Mouse (Mus musculus) MEL (cell line): ENCODE data around the gene Osbp. TPM values are rescaled to one million over a fixed set of nuclear protein-coding genes. Genes with fewer than 3 reads are reported as not detected.

Source experiments
- DNase-seq: peaks from one replicate; pipeline ENCODE4 v3.0.0; 2011; ENCODE audit warnings: low read depth, low spot score
- H3K27ac ChIP-seq: 2 replicates; pipeline ENCODE4 v1.5.1; 2012; ENCODE audit warnings: low read depth, mild to moderate bottlenecking, control low read depth, low read length, moderate library complexity; ENCODE audit not compliant: control insufficient read depth
- H3K27me3 ChIP-seq, 2 experiments: fragments of 150-350 bp in 1 of 2; sonication (generic) in 1 of 2; 2 replicates each; pipeline ENCODE4 v1.6.1; 2012; ENCODE audit warnings: low read length in 2 of 2, mild to moderate bottlenecking in 2 of 2, improper control_type of control experiment in 1 of 2, moderate library complexity in 1 of 2; ENCODE audit not compliant: insufficient read depth in 2 of 2, control insufficient read depth in 1 of 2
- H3K36me3 ChIP-seq, 2 experiments: 2 replicates each; pipeline ENCODE4 v1.6.1; 2012 to 2014; ENCODE audit warnings: low read length in 2 of 2, improper control_type of control experiment in 1 of 2, inconsistent platforms in 1 of 2, mild to moderate bottlenecking in 1 of 2; ENCODE audit not compliant: insufficient read depth in 2 of 2, control insufficient read depth in 1 of 2
- H3K4me1 ChIP-seq, 2 experiments: fragments of 150-350 bp in 1 of 2; sonication (generic) in 1 of 2; 2 replicates each; pipeline ENCODE4 v1.6.1; 2012; ENCODE audit warnings: low read length in 2 of 2, improper control_type of control experiment in 1 of 2, mild to moderate bottlenecking in 1 of 2; ENCODE audit not compliant: insufficient read depth in 2 of 2, control insufficient read depth in 1 of 2
- H3K4me3 ChIP-seq, 2 experiments: fragments of 150-350 bp in 1 of 2; sonication (generic) in 1 of 2; 2 replicates each; pipeline ENCODE4 v1.5.1; 2012; ENCODE audit warnings: low read depth in 2 of 2, low read length in 2 of 2, mild to moderate bottlenecking in 2 of 2, moderate library complexity in 2 of 2, control low read depth in 1 of 2, improper control_type of control experiment in 1 of 2; ENCODE audit not compliant: control insufficient read depth in 1 of 2, insufficient read depth in 1 of 2
- H3K79me2 ChIP-seq: 2 replicates; pipeline ENCODE4 v1.6.1; 2012; ENCODE audit warnings: mild to moderate bottlenecking, low read length, moderate library complexity; ENCODE audit not compliant: control insufficient read depth, poor library complexity, insufficient read depth
- H3K9ac ChIP-seq: 2 replicates; pipeline ENCODE4 v1.6.1; 2012; ENCODE audit warnings: low read depth, mild to moderate bottlenecking, control low read depth, low read length, moderate library complexity; ENCODE audit not compliant: control insufficient read depth, poor library complexity, severe bottlenecking
- H3K9me3 ChIP-seq: fragments of 150-350 bp; sonication (generic); replicated peaks from 2 replicates; pipeline ENCODE4 v1.6.1; 2012; ENCODE audit warnings: mild to moderate bottlenecking, low read length, improper control_type of control experiment, moderate library complexity; ENCODE audit not compliant: insufficient read depth
- CHD1 ChIP-seq: IDR thresholded peaks from 2 replicates; pipeline ENCODE4 v1.6.1; 2012; ENCODE audit warnings: low read depth, mild to moderate bottlenecking, inconsistent platforms, low read length, improper control_type of control experiment
- CHD2 ChIP-seq: IDR thresholded peaks from 2 replicates; pipeline ENCODE4 v1.6.1; 2011; ENCODE audit warnings: low read length, improper control_type of control experiment
- CTCF ChIP-seq, 3 experiments: IDR thresholded peaks in 2 of 3; conservative IDR thresholded peaks in 1 of 3; 2 replicates each; pipeline ENCODE4 v1.5.1; 2011 to 2012; ENCODE audit warnings: low read length in 3 of 3, low read depth in 2 of 3, mild to moderate bottlenecking in 2 of 3, improper control_type of control experiment in 1 of 3, inconsistent platforms in 1 of 3, mixed read lengths in 1 of 3, moderate library complexity in 1 of 3; ENCODE audit not compliant: control insufficient read depth in 1 of 3, insufficient read depth in 1 of 3, poor library complexity in 1 of 3, severe bottlenecking in 1 of 3
- ELF1 ChIP-seq: IDR thresholded peaks from 2 replicates; pipeline ENCODE4 v1.6.1; 2014; ENCODE audit warnings: low read depth, mild to moderate bottlenecking, inconsistent platforms, low read length, improper control_type of control experiment, moderate library complexity
- ETS1 ChIP-seq: IDR thresholded peaks from 2 replicates; pipeline ENCODE4 v1.6.1; 2012; ENCODE audit warnings: low read depth, mild to moderate bottlenecking, inconsistent platforms, low read length, improper control_type of control experiment, moderate library complexity
- HCFC1 ChIP-seq: IDR thresholded peaks from 2 replicates; pipeline ENCODE4 v1.6.1; 2012; ENCODE audit warnings: low read depth, mild to moderate bottlenecking, inconsistent platforms, low read length, improper control_type of control experiment, moderate library complexity
- MAZ ChIP-seq: IDR thresholded peaks from 2 replicates; pipeline ENCODE4 v1.6.1; 2012; ENCODE audit warnings: low read depth, mild to moderate bottlenecking, inconsistent platforms, low read length, improper control_type of control experiment
- MEF2A ChIP-seq: IDR thresholded peaks from 2 replicates; pipeline ENCODE4 v1.6.1; 2014; ENCODE audit warnings: low read depth, mild to moderate bottlenecking, inconsistent platforms, low read length, improper control_type of control experiment; ENCODE audit not compliant: poor library complexity, insufficient replicate concordance, severe bottlenecking; ENCODE audit errors: extremely low read depth
- MXI1 ChIP-seq: IDR thresholded peaks from 2 replicates; pipeline ENCODE4 v1.6.1; 2011; ENCODE audit warnings: mild to moderate bottlenecking, low read depth, low read length, improper control_type of control experiment
- MYB ChIP-seq: IDR thresholded peaks from 2 replicates; pipeline ENCODE4 v1.6.1; 2011; ENCODE audit warnings: mild to moderate bottlenecking, low read depth, low read length, improper control_type of control experiment
- MYC ChIP-seq: IDR thresholded peaks from 2 replicates; pipeline ENCODE4 v1.6.1; 2011; ENCODE audit warnings: low read depth, mild to moderate bottlenecking, low read length, improper control_type of control experiment, moderate library complexity
- POLR2A ChIP-seq, 2 experiments: IDR thresholded peaks; 2 replicates each; pipeline ENCODE4 v1.6.1; 2011 to 2012; ENCODE audit warnings: low read length in 2 of 2, mild to moderate bottlenecking in 2 of 2, control low read depth in 1 of 2, improper control_type of control experiment in 1 of 2, low read depth in 1 of 2, moderate library complexity in 1 of 2; ENCODE audit not compliant: control insufficient read depth in 1 of 2, insufficient read depth in 1 of 2, poor library complexity in 1 of 2
- POLR2AphosphoS5 ChIP-seq: IDR thresholded peaks from 2 replicates; pipeline ENCODE4 v1.6.1; 2012; ENCODE audit warnings: low read depth, borderline replicate concordance, mild to moderate bottlenecking, inconsistent platforms, low read length, moderate library complexity, mixed read lengths
- TBP ChIP-seq: IDR thresholded peaks from 2 replicates; pipeline ENCODE4 v1.8.0; 2011; ENCODE audit warnings: low read depth, low read length, improper control_type of control experiment
- USF1 ChIP-seq: IDR thresholded peaks from 2 replicates; pipeline ENCODE4 v1.6.1; 2014; ENCODE audit warnings: low read depth, mild to moderate bottlenecking, inconsistent platforms, low read length, improper control_type of control experiment, moderate library complexity
- USF2 ChIP-seq, 2 experiments: IDR thresholded peaks; 2 replicates each; pipeline ENCODE4 v1.6.1; 2011 to 2012; ENCODE audit warnings: improper control_type of control experiment in 2 of 2, low read length in 2 of 2, borderline replicate concordance in 1 of 2, inconsistent platforms in 1 of 2, low read depth in 1 of 2, mild to moderate bottlenecking in 1 of 2; ENCODE audit not compliant: insufficient read depth in 1 of 2
- ZC3H11A ChIP-seq: IDR thresholded peaks from 2 replicates; pipeline ENCODE4 v1.6.1; 2012; ENCODE audit warnings: low read depth, mild to moderate bottlenecking, inconsistent platforms, low read length, improper control_type of control experiment
- ZMIZ1 ChIP-seq: IDR thresholded peaks from 2 replicates; pipeline ENCODE4 v1.6.1; 2012; ENCODE audit warnings: low read depth, mild to moderate bottlenecking, inconsistent platforms, low read length, improper control_type of control experiment, moderate library complexity
- polyA plus RNA-seq, 2 experiments: library from polyadenylated mRNA; stranded (reverse) in 1 of 2; unstranded in 1 of 2; fragments of >175 nt in 1 of 2; fragments of >200 nt in 1 of 2; gene quantifications; 2 replicates each; pipeline versions ENCODE4 v1.2.1 to v1.2.4; 2012; ENCODE audit warnings: low replicate concordance in 2 of 2, low read depth in 1 of 2; ENCODE audit not compliant: insufficient read length in 2 of 2, insufficient read depth in 1 of 2, missing spikeins in 1 of 2
- total RNA-seq: library from RNA; depleted of rRNA; stranded (reverse); fragments of 300-350 nt; gene quantifications from 2 replicates; pipeline ENCODE4 v1.2.3, GENCODE M21; 2012

Gene Osbp
- total and polyA plus RNA-seq, 3 experiments, result 16.5 to 64.6 (median 38.8) TPM

DNA sequence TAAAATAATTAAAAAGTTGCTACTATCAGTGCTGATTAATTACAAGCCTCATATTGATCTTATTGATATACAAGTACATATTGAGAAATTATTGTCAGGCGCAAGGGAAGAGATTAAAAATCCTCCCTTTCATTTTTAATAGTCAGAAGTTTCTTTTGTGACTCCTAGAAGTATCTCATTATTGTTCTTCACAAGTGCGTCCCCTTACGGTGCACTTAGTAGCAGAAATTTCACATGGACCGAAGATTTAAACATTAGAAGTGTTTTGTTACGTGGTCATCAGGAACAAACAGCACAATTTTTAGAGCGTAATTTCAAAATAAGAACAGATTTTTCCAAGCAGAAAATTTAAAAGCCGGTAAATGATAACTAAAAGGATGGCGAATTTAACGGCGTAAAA lies 46.9 kb downstream of the Osbp start:
- TF ChIP-seq CHD1, result no peak
- TF ChIP-seq ELF1, result no peak
- no peak for TF ChIP-seq POLR2AphosphoS5
- Histone ChIP-seq H3K9ac (peak overlapping the region; percentile 58), H3K79me2 (no peaks in the 10 kb centered on the region), H3K4me3 (peak overlapping the region; percentile 49 to 63), H3K36me3 (no peaks in the 10 kb centered on the region), H3K27me3 (no peaks in the 10 kb centered on the region), H3K9me3 (no peaks in the 10 kb centered on the region), H3K4me1 (no peaks in the 10 kb centered on the region), H3K27ac (no peak overlapping the region; the same call in 1 of the 2 replicates)
- DNase-seq, result no peak

GRCm38 (mm10) chr19:12013228-12013627 lies 47.5 kb downstream of the Osbp start:
- Histone ChIP-seq H3K79me2 (no peaks in the 10 kb centered on the region), H3K36me3 (no peaks in the 10 kb centered on the region), H3K27ac (no peak overlapping the region), H3K9ac (peak overlapping the region; percentile 39; the same call in 1 of the 2 replicates), H3K4me3 (peak overlapping the region; percentile 23 to 53; a peak in 3 of 4 replicates), H3K27me3 (no peaks in the 10 kb centered on the region), H3K4me1 (no peaks in the 10 kb centered on the region), H3K9me3 (no peaks in the 10 kb centered on the region)
- peak; percentile 74 for DNase-seq
- no peak for TF ChIP-seq ZC3H11A
- TF ChIP-seq ETS1, result no peak
- no peak for TF ChIP-seq MYC
- 0 out of 2 replicates have a peak, but pooled peaks have one; percentile 33 for TF ChIP-seq TBP
- peak in 1 of 2 experiments; percentile 44; a peak in 1 of 4 replicates for TF ChIP-seq POLR2A (IDR thresholded peaks at IDR 0.05; ENCODE audit: control insufficient read depth in 1 of 2, insufficient read depth in 1 of 2, low read depth in 1 of 2, low read length in 2 of 2, poor library complexity in 1 of 2)

DNA sequence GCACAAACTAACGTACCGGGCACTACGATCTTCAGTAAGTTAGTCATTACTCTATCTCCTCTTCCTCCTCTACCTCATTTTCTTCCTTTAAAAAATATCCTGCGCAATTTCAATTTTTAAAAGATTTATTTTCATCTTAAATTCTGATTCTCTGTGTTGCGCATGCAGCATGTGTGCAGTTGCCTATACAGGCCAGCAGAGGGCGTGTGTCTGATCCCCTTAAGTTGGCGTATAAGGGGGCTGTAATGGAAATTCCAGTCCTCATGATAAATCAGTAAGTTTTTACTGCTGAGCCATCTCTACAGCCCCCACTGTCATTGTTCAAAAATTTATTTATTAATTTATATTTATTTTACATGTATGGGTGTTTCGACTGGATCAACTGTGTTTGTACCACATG lies 50.0 kb downstream of the Osbp start:
- no peaks in the 10 kb centered on the region for H3K9me3 ChIP-seq
- peaks cover 2 to 3% of the 10 kb centered on the region in 2 experiments; a peak in 3 of 4 replicates for H3K27me3 ChIP-seq
- no peaks in the 10 kb centered on the region for H3K4me1 ChIP-seq
- H3K27ac ChIP-seq, result no peak overlapping the region
- TF ChIP-seq MAZ (no peak), CTCF (IDR thresholded peaks at IDR 0.05 in 2 of 3, conservative IDR thresholded peaks at IDR 0.05 in 1 of 3; ENCODE audit: control insufficient read depth in 1 of 3, insufficient read depth in 1 of 3, low read depth in 2 of 3, low read length in 3 of 3, poor library complexity in 1 of 3, severe bottlenecking in 1 of 3) (peak in 2 of 3 experiments; percentile 75 to 77; a peak in 4 of 6 replicates)
- DNase-seq, result peak; percentile 67
- H3K36me3 ChIP-seq, result no peaks in the 10 kb centered on the region
- no peaks in the 10 kb centered on the region for H3K79me2 ChIP-seq
- no peak overlapping the region for H3K4me3 ChIP-seq
- no peak overlapping the region for H3K9ac ChIP-seq

- Histone ChIP-seq H3K4me1 (no peaks in the 10 kb centered on the region), H3K9ac (no peak overlapping the region), H3K9me3 (no peaks in the 10 kb centered on the region), H3K79me2 (no peaks in the 10 kb centered on the region), H3K27me3 (peaks cover 2 to 3% of the 10 kb centered on the region in 2 experiments; a peak in 3 of 4 replicates), H3K36me3 (no peaks in the 10 kb centered on the region), H3K4me3 (no peak overlapping the region), H3K27ac (no peak overlapping the region)
- DNase-seq, result no peak
- TF ChIP-seq CHD2 (no peak), MYB (no peak), MXI1 (no peak), ZMIZ1 (no peak), HCFC1 (no peak), MAZ (no peak), MEF2A (no peak), USF2 (IDR thresholded peaks at IDR 0.05; ENCODE audit: borderline replicate concordance in 1 of 2, insufficient read depth in 1 of 2, low read depth in 1 of 2, low read length in 2 of 2) (no peak), USF1 (no peak)
- TF ChIP-seq, all 39 proteins: peak for 0
These were observed 50.5 kb downstream of the Osbp start for GRCm38 (mm10) chr19:12016192-12016591.
